Mouse (Mus musculus): ENCODE measurements around the gene Mpp3. TPM values are rescaled to one million over a fixed set of nuclear protein-coding genes. Genes with fewer than 3 reads are reported as not detected.
"Not testable (repeated sequence)": the region's sequence is repeated elsewhere in the genome, so short reads cannot be mapped to it uniquely, and the experiment has no call there.

Mpp3 gene
- polyA plus RNA-seq, 1 experiment from 2014 or later = 3.4 TPM

- ATAC-seq (ENCODE audit: low FRiP score, low TSS enrichment) (no peak), DNase-seq (ENCODE audit: low spot score) (no peak)
- Histone ChIP-seq H3K27me3 (ENCODE audit: control insufficient read depth, insufficient read depth, low read length) (no peaks in the 10 kb centered on the region), H3K9me3 (ENCODE audit: control insufficient read depth, low read length) (no peaks in the 10 kb centered on the region), H3K36me3 (ENCODE audit: control insufficient read depth, insufficient read depth, low read length) (no peaks in the 10 kb centered on the region), H3K4me3 (ENCODE audit: low read depth, low read length) (no peak overlapping the region), H3K27ac (replicated peaks) (peak overlapping the region; percentile 45), H3K4me2 (replicated peaks; ENCODE audit: low read depth) (no peak overlapping the region), H3K9ac (ENCODE audit: low read length) (no peak overlapping the region), H3K4me1 (replicated peaks; ENCODE audit: control insufficient read depth, insufficient read depth) (no peaks in the 10 kb centered on the region)
- TF ChIP-seq CTCF (IDR thresholded peaks at IDR 0.05; ENCODE audit: low read depth) (no peak), EP300 (optimal IDR thresholded peaks at IDR 0.05) (no peak)
- WGBS = 59% methylated on average over 8 of the region's 8 CpGs
These were observed 34.2 kb downstream of the Mpp3 start for GRCm38 (mm10) chr11:101994100-101994499.

- TF ChIP-seq CTCF (IDR thresholded peaks at IDR 0.05; ENCODE audit: low read depth) = no peak
- TF ChIP-seq EP300 (optimal IDR thresholded peaks at IDR 0.05) = no peak
These were observed 35.9 kb downstream of the Mpp3 start for GRCm38 (mm10) chr11:101992411-101992810.

GRCm38 (mm10) chr11:101991813-101992212 is 36.4 kb downstream of the Mpp3 start:
- Histone ChIP-seq H3K9me3 (ENCODE audit: control insufficient read depth, low read length) (no peaks in the 10 kb centered on the region), H3K4me3 (ENCODE audit: low read depth, low read length) (no peak overlapping the region), H3K4me1 (replicated peaks; ENCODE audit: control insufficient read depth, insufficient read depth) (no peaks in the 10 kb centered on the region), H3K27me3 (ENCODE audit: control insufficient read depth, insufficient read depth, low read length) (no peaks in the 10 kb centered on the region), H3K4me2 (replicated peaks; ENCODE audit: low read depth) (no peak overlapping the region), H3K27ac (replicated peaks) (no peak overlapping the region), H3K9ac (ENCODE audit: low read length) (no peak overlapping the region), H3K36me3 (ENCODE audit: control insufficient read depth, insufficient read depth, low read length) (no peaks in the 10 kb centered on the region)
- WGBS = 74% methylated on average over 3 of the region's 3 CpGs
- TF ChIP-seq CTCF (IDR thresholded peaks at IDR 0.05; ENCODE audit: low read depth) = no peak
- no peak for TF ChIP-seq EP300 (optimal IDR thresholded peaks at IDR 0.05)
- no peak for ATAC-seq (ENCODE audit: low FRiP score, low TSS enrichment)
- no peak for DNase-seq (ENCODE audit: low spot score)

More at GRCm38 (mm10) chr11:101992411-101992810, 35.9 kb downstream of the Mpp3 start:
- Histone ChIP-seq H3K36me3 (ENCODE audit: control insufficient read depth, insufficient read depth, low read length) (no peaks in the 10 kb centered on the region), H3K4me1 (replicated peaks; ENCODE audit: control insufficient read depth, insufficient read depth) (no peaks in the 10 kb centered on the region), H3K4me3 (ENCODE audit: low read depth, low read length) (no peak overlapping the region), H3K9me3 (ENCODE audit: control insufficient read depth, low read length) (no peaks in the 10 kb centered on the region), H3K4me2 (replicated peaks; ENCODE audit: low read depth) (no peak overlapping the region), H3K27ac (replicated peaks) (no peak overlapping the region), H3K9ac (ENCODE audit: low read length) (no peak overlapping the region), H3K27me3 (ENCODE audit: control insufficient read depth, insufficient read depth, low read length) (no peaks in the 10 kb centered on the region)
- DNase-seq (ENCODE audit: low spot score) (no peak), ATAC-seq (ENCODE audit: low FRiP score, low TSS enrichment) (no peak)
- 88% methylated on average over 7 of the region's 7 CpGs for WGBS

- no peaks in the 10 kb centered on the region for H3K36me3 ChIP-seq (ENCODE audit: control insufficient read depth, insufficient read depth, low read length)
- DNase-seq (ENCODE audit: low spot score) (no peak), ATAC-seq (ENCODE audit: low FRiP score, low TSS enrichment) (no peak)
- no peaks in the 10 kb centered on the region for H3K9me3 ChIP-seq (ENCODE audit: control insufficient read depth, low read length)
- H3K27ac ChIP-seq (replicated peaks) = no peak overlapping the region
- no peak for TF ChIP-seq EP300 (optimal IDR thresholded peaks at IDR 0.05)
- no peak for TF ChIP-seq CTCF (IDR thresholded peaks at IDR 0.05; ENCODE audit: low read depth)
- no peaks in the 10 kb centered on the region for H3K4me1 ChIP-seq (replicated peaks; ENCODE audit: control insufficient read depth, insufficient read depth)
- H3K4me2 ChIP-seq (replicated peaks; ENCODE audit: low read depth) = no peak overlapping the region
- no peaks in the 10 kb centered on the region for H3K27me3 ChIP-seq (ENCODE audit: control insufficient read depth, insufficient read depth, low read length)
- H3K9ac ChIP-seq (ENCODE audit: low read length) = no peak overlapping the region
- 87% methylated on average over 3 of the region's 3 CpGs for WGBS
- no peak overlapping the region for H3K4me3 ChIP-seq (ENCODE audit: low read depth, low read length)
These were observed 38.0 kb downstream of the Mpp3 start for GRCm38 (mm10) chr11:101990244-101990643.

GRCm38 (mm10) chr11:101986913-101987312 is 41.3 kb downstream of the Mpp3 start, which contains the start of gene Dusp3:
TSS of gene Dusp3 (minus strand) at chr11:101987013.
- peak within 1 kb of the TSS; percentile 36; the same call in 1 of the 2 replicates for H3K4me2 ChIP-seq (replicated peaks; ENCODE audit: low read depth)
- no peaks in the 10 kb centered on the region for H3K36me3 ChIP-seq (ENCODE audit: control insufficient read depth, insufficient read depth, low read length)
- TF ChIP-seq CTCF (IDR thresholded peaks at IDR 0.05; ENCODE audit: low read depth) = no peak
- no peak for TF ChIP-seq EP300 (optimal IDR thresholded peaks at IDR 0.05)
- DNase-seq (ENCODE audit: low spot score) = no peak
- H3K4me1 ChIP-seq (replicated peaks; ENCODE audit: control insufficient read depth, insufficient read depth) = 0 out of 2 replicates have a peak, but pooled peaks cover 2% of the 10 kb centered on the region
- WGBS = 78% methylated on average over 3 of the region's 3 CpGs
- ATAC-seq (ENCODE audit: low FRiP score, low TSS enrichment) = no peak
- H3K27ac ChIP-seq (replicated peaks) = no peak within 1 kb of the TSS
- H3K9ac ChIP-seq (ENCODE audit: low read length) = no peak within 1 kb of the TSS
- H3K4me3 ChIP-seq (ENCODE audit: low read depth, low read length) = no peak within 1 kb of the TSS
- no peaks in the 10 kb centered on the region for H3K27me3 ChIP-seq (ENCODE audit: control insufficient read depth, insufficient read depth, low read length)
- no peaks in the 10 kb centered on the region for H3K9me3 ChIP-seq (ENCODE audit: control insufficient read depth, low read length)

GRCm38 (mm10) chr11:101985990-101986389 is 42.3 kb downstream of the Mpp3 start:
- WGBS = 2% methylated on average over 10 of the region's 10 CpGs
- Histone ChIP-seq H3K27me3 (ENCODE audit: control insufficient read depth, insufficient read depth, low read length) (no peaks in the 10 kb centered on the region), H3K9ac (ENCODE audit: low read length) (no peak overlapping the region), H3K4me2 (replicated peaks; ENCODE audit: low read depth) (peak overlapping the region; percentile 36; the same call in 1 of the 2 replicates), H3K4me3 (ENCODE audit: low read depth, low read length) (no peak overlapping the region), H3K4me1 (replicated peaks; ENCODE audit: control insufficient read depth, insufficient read depth) (0 out of 2 replicates have a peak, but pooled peaks cover 2% of the 10 kb centered on the region), H3K27ac (replicated peaks) (no peak overlapping the region), H3K9me3 (ENCODE audit: control insufficient read depth, low read length) (no peaks in the 10 kb centered on the region), H3K36me3 (ENCODE audit: control insufficient read depth, insufficient read depth, low read length) (peaks cover 1% of the 10 kb centered on the region; the same call in 1 of the 2 replicates)
- ATAC-seq (ENCODE audit: low FRiP score, low TSS enrichment) = peak; percentile 28
- TF ChIP-seq CTCF (IDR thresholded peaks at IDR 0.05; ENCODE audit: low read depth) (peak; percentile 98), EP300 (optimal IDR thresholded peaks at IDR 0.05) (no peak)
- peak; percentile 87 for DNase-seq (ENCODE audit: low spot score)

GRCm38 (mm10) chr11:101985450-101985849 is 42.8 kb downstream of the Mpp3 start:
- not testable (repeated sequence) for H3K9ac ChIP-seq (ENCODE audit: low read length); H3K4me2 ChIP-seq (replicated peaks; ENCODE audit: low read depth); H3K4me1 ChIP-seq (replicated peaks; ENCODE audit: control insufficient read depth, insufficient read depth); H3K27me3 ChIP-seq (ENCODE audit: control insufficient read depth, insufficient read depth, low read length); ATAC-seq (ENCODE audit: low FRiP score, low TSS enrichment); H3K27ac ChIP-seq (replicated peaks); H3K4me3 ChIP-seq (ENCODE audit: low read depth, low read length); DNase-seq (ENCODE audit: low spot score); H3K36me3 ChIP-seq (ENCODE audit: control insufficient read depth, insufficient read depth, low read length); H3K9me3 ChIP-seq (ENCODE audit: control insufficient read depth, low read length)
- 35% methylated on average over 6 of the region's 6 CpGs for WGBS

Data from stomach, postnatal 0 days (tissue).